Mouse (Mus musculus) midbrain, embryonic 16.5 days (tissue): Measurements from ENCODE around the gene Galnt10. TPM values are rescaled to one million over a fixed set of nuclear protein-coding genes. Genes with fewer than 3 reads are reported as not detected.

Source experiments
- ATAC-seq: fragments of 200-750 bp; cut with Nextera tagmentation; 2 replicates; pipeline ENCODE4 v1.8.0; 2017; ENCODE audit warnings: moderate TSS enrichment
- H3K27ac ChIP-seq: fragments of 300-500 bp; sonication (generic); 2 replicates; pipeline ENCODE4 v1.5.1; 2014; ENCODE audit warnings: mild to moderate bottlenecking, low read length, mixed read lengths
- H3K27me3 ChIP-seq: fragments of 300-500 bp; sonication (generic); 2 replicates; pipeline ENCODE4 v1.6.1; 2014; ENCODE audit warnings: low read depth, low read length, mixed read lengths; ENCODE audit not compliant: control insufficient read depth, insufficient read depth
- H3K36me3 ChIP-seq: fragments of 300-500 bp; sonication (generic); 2 replicates; pipeline ENCODE4 v1.6.1; 2014; ENCODE audit warnings: mild to moderate bottlenecking, low read length, moderate library complexity, mixed read lengths; ENCODE audit not compliant: control insufficient read depth, insufficient read depth
- H3K4me1 ChIP-seq: fragments of 300-500 bp; sonication (generic); 2 replicates; pipeline ENCODE4 v1.6.1; 2014; ENCODE audit warnings: mild to moderate bottlenecking, low read length, mixed read lengths; ENCODE audit not compliant: control insufficient read depth, insufficient read depth
- H3K4me2 ChIP-seq: fragments of 300-500 bp; sonication (generic); 2 replicates; pipeline ENCODE4 v1.6.1; 2014; ENCODE audit warnings: mild to moderate bottlenecking, low read length, mixed read lengths
- H3K4me3 ChIP-seq: fragments of 300-500 bp; sonication (generic); 2 replicates; pipeline ENCODE4 v1.5.1; 2014; ENCODE audit warnings: low read depth, mild to moderate bottlenecking, low read length, moderate library complexity, mixed read lengths
- H3K9ac ChIP-seq: fragments of 300-500 bp; sonication (generic); 2 replicates; pipeline ENCODE4 v1.6.1; 2014; ENCODE audit warnings: low read depth, low read length, mixed read lengths
- H3K9me3 ChIP-seq: fragments of 300-500 bp; sonication (generic); replicated peaks from 2 replicates; pipeline ENCODE4 v1.6.1; 2014; ENCODE audit warnings: mild to moderate bottlenecking, low read length, mixed read lengths; ENCODE audit not compliant: control insufficient read depth, poor library complexity, severe bottlenecking
- WGBS: fragments of 180-500 bp; shearing (Covaris S2); extraction: QIAGEN DNeasy Blood & Tissue Kit; methylation state at CpG from one replicate; pipeline ENCODE4 v1.1.7; 2014; 5-methylcytosine and 5-hydroxymethylcytosine counted together
- polyA plus RNA-seq: library from polyadenylated mRNA; unstranded; fragments of >200 nt; fragmentation: Nextera tagmentation; extraction: Ambion mirVana; gene quantifications from 2 replicates; pipeline ENCODE4 v1.2.1, GENCODE M21; 2015

Gene Galnt10
- polyA plus RNA-seq, 1 experiment from 2014 or later: 14.8 TPM

DNA sequence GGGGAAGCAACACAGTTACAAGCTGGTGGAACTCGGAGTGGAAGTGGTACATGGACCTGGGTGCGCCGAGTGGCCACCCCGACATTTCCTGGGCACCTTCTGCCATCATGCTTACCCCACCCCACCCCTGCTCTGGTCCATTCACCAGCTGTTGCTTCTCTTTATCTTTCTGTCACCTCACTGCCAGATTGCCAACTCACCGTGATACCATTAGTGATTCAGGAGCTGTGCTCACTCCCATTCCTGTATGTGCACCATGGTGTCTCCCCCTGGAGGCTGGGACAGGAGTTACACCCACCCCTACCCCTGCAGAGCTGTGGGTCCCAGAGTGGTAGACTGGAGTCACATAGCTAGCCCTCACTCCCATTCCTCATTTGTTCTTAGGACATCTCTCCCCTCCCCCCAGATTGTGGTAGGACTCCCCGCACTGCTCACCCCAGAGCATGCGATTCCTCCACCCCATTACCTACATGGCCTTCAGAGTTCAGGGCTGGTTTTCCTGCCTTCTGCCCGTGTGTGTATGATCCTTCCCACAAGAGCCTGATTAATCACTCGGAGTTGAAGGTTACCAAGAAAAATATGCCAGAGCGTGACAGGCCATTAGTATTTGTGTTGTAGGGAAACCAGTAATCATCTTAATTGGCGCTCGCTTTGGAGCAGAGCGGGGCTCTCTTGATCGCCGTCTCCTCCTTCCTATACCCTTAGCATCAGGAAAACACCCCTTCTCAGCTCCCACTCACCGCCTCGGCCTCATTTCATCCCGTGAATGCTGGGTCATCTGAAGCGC lies 102.2 kb downstream of the Galnt10 start:
- ATAC-seq: no peak
- Histone ChIP-seq H3K9ac (no peak overlapping the region), H3K27me3 (no peaks in the 10 kb centered on the region), H3K27ac (no peak overlapping the region), H3K4me1 (no peaks in the 10 kb centered on the region), H3K36me3 (no peaks in the 10 kb centered on the region), H3K4me2 (no peak overlapping the region), H3K4me3 (no peak overlapping the region), H3K9me3 (no peaks in the 10 kb centered on the region)
- 82% methylated on average over 19 of the region's 19 CpGs for WGBS

DNA sequence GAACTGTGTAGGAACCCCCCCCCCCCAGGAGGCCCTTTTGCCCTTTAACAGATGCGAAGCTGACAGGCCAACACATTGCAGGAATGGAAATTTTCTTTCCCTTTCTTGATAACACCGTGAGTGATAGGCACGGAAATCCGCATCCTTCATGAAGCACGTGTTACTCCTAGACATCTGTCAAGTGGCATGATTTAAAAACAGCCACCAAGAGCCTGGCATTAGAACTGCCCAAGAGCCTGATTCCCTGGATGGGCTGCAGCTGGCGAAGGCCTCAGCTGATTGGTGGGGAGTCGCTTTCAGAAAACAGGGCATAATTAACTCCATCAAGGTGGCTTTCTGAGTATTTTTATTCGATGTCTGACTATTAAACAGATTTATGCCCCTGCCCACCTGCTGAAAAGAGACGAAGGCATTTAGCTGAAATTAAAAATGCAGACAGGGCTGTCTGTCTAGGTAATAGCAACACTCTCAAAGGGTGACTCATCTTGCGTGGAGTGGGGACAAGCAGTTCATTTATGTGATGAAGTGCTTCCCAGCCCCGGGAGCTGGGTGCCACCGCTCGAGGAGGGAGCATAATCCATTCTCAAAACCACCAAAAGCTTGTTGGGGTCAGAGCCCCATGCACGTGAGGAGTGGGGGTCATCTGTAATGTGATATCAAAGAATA lies 108.4 kb downstream of the Galnt10 start:
- Histone ChIP-seq H3K9me3 (no peaks in the 10 kb centered on the region), H3K4me3 (no peak overlapping the region), H3K27me3 (no peaks in the 10 kb centered on the region), H3K27ac (peak overlapping the region; percentile 22; the same call in 1 of the 2 replicates), H3K36me3 (no peaks in the 10 kb centered on the region; the same call in 1 of the 2 replicates), H3K4me2 (no peak overlapping the region), H3K9ac (no peak overlapping the region; the same call in 1 of the 2 replicates), H3K4me1 (peaks cover 8% of the 10 kb centered on the region)
- 0 out of 2 replicates have a peak, but pooled peaks have one; percentile 37 for ATAC-seq
- 55% methylated on average over 14 of the region's 14 CpGs for WGBS

DNA sequence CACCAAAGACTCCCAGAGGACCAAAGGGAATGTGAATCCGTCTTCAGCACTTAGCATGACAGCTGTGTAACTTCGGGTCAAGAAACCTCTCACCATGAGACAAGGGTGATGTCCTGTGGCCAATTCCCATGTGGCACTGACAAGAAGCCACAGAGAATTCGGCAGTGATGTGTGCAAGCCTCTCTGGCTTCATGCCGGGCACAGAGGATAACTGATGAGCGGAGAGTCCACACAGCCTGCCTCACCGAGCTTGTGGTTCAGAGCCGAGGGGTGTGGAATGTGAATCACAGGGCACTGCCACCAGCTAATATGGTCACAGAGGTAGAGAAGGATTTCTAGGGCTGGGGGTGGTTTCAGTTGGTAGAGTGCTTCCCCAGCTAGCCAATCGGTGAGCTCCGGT lies 113.4 kb downstream of the Galnt10 start:
- H3K4me3 ChIP-seq: no peak overlapping the region
- no peak overlapping the region for H3K27ac ChIP-seq
- peaks cover 6% of the 10 kb centered on the region for H3K4me1 ChIP-seq
- no peaks in the 10 kb centered on the region for H3K9me3 ChIP-seq
- no peaks in the 10 kb centered on the region for H3K27me3 ChIP-seq
- no peak overlapping the region for H3K9ac ChIP-seq
- ATAC-seq: no peak
- WGBS: 79% methylated on average over 9 of the region's 9 CpGs
- H3K36me3 ChIP-seq: no peaks in the 10 kb centered on the region; the same call in 1 of the 2 replicates
- no peak overlapping the region for H3K4me2 ChIP-seq

DNA sequence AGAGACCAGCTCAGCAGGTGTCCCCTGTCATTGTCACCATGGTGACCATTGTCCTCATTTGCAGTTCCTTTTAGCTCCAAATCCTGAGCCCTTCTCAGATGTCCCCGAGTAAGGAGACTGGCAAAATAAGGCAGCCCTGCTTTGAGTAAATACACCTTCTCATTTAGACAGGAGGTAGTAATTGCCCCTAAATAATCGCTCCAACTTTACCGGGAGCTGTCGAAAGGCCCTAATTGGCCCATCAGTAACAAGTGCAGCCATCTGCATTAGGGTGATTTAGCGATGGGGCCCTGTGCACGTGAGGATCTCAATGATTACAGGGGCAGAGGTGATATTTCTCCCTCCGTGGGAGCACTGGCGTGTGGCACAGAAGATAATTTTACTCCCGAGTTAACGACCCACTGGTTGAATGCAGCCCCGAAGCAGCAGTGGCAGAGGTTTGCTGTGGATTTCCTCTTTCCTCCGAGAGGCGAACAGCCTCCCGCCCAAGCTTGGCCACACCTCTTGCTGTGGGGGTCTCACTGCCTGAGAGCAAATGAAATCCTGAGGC lies 115.3 kb downstream of the Galnt10 start:
- H3K9ac ChIP-seq: peak overlapping the region; percentile 45; the same call in 1 of the 2 replicates
- H3K4me3 ChIP-seq: no peak overlapping the region
- H3K4me2 ChIP-seq: 0 out of 2 replicates have a peak overlapping the region, but pooled peaks have one; percentile 4
- H3K27me3 ChIP-seq: no peaks in the 10 kb centered on the region
- H3K27ac ChIP-seq: 0 out of 2 replicates have a peak overlapping the region, but pooled peaks have one; percentile 21
- 8% methylated on average over 14 of the region's 14 CpGs for WGBS
- ATAC-seq: peak; percentile 46; the same call in 1 of the 2 replicates
- H3K36me3 ChIP-seq: no peaks in the 10 kb centered on the region; the same call in 1 of the 2 replicates
- peaks cover 4% of the 10 kb centered on the region for H3K4me1 ChIP-seq
- no peaks in the 10 kb centered on the region for H3K9me3 ChIP-seq

DNA sequence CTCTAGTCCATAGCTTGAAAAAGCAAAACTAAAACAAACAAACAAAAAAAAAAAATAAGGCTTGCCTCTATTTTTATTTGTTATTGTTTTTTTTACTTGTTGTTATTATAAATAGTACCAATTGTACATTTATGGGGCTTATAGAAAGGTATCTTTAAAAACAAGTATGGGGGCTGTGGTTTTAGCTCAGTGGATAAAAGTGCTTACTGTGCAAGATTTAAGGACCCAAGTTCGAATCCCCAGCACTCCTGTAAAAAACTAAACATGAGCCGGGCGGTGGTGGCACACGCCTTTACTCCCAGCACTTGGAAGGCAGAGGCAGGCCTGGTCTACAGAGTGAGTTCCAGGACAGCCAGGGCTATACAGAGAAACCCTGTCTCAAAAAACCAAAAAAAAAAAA lies 116.1 kb downstream of the Galnt10 start:
- no peak overlapping the region for H3K4me3 ChIP-seq
- no peaks in the 10 kb centered on the region for H3K27me3 ChIP-seq
- no peak overlapping the region for H3K27ac ChIP-seq
- no peak overlapping the region for H3K4me2 ChIP-seq
- no peaks in the 10 kb centered on the region; the same call in 1 of the 2 replicates for H3K36me3 ChIP-seq
- WGBS: 94% methylated on average over 4 of the region's 4 CpGs
- H3K9me3 ChIP-seq: no peaks in the 10 kb centered on the region
- H3K9ac ChIP-seq: no peak overlapping the region
- no peak for ATAC-seq
- H3K4me1 ChIP-seq: peaks cover 4% of the 10 kb centered on the region

DNA sequence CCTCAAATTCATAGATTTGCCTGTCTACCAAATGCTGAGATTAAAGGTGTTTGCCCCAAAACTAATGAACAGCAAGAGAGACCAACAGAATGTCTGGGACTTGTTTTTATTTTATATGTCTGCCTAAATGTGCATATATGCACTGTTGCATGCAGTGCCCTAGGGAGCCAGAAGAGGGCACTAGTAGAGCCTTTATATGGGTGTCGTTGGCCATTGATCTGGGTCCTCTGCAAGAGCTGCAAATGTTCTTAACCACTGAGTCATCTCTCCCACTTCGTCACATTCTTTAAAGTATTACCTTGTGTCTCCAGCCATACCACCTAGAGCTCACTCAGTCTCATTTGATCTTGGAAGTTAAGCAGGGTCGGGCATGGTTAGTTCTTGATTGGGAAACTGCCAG lies 118.9 kb downstream of the Galnt10 start:
- peaks cover 4% of the 10 kb centered on the region for H3K4me1 ChIP-seq
- ATAC-seq: no peak
- no peaks in the 10 kb centered on the region for H3K27me3 ChIP-seq
- no peak overlapping the region for H3K4me3 ChIP-seq
- H3K27ac ChIP-seq: no peak overlapping the region
- no peak overlapping the region for H3K4me2 ChIP-seq
- 93% methylated on average over 3 of the region's 3 CpGs for WGBS
- no peak overlapping the region for H3K9ac ChIP-seq
- H3K9me3 ChIP-seq: no peaks in the 10 kb centered on the region
- no peaks in the 10 kb centered on the region for H3K36me3 ChIP-seq

DNA sequence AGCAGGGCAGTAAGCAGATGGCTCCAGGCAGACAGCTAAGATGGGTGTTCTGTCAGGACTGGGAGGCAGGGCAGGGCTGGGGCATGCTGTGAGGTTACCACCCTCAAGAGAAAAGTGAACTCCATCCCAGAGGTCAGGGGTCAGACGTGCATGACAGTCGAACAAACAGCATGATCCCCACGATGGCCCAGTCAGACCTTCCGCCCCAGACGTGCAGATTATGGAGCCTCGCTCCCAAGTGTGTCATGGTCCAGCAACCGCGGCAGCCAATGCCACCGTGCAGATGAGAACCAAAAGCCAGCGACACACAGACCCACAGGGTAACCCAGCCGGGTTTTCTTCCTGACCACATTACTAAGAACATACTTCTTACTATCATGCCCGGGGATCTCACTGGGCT lies 121.4 kb downstream of the Galnt10 start:
- H3K27ac ChIP-seq: no peak overlapping the region
- H3K4me1 ChIP-seq: no peaks in the 10 kb centered on the region
- ATAC-seq: no peak
- H3K9me3 ChIP-seq: no peaks in the 10 kb centered on the region
- no peaks in the 10 kb centered on the region for H3K27me3 ChIP-seq
- no peaks in the 10 kb centered on the region for H3K36me3 ChIP-seq
- no peak overlapping the region for H3K4me3 ChIP-seq
- no peak overlapping the region for H3K9ac ChIP-seq
- 32% methylated on average over 12 of the region's 12 CpGs for WGBS
- no peak overlapping the region for H3K4me2 ChIP-seq

DNA sequence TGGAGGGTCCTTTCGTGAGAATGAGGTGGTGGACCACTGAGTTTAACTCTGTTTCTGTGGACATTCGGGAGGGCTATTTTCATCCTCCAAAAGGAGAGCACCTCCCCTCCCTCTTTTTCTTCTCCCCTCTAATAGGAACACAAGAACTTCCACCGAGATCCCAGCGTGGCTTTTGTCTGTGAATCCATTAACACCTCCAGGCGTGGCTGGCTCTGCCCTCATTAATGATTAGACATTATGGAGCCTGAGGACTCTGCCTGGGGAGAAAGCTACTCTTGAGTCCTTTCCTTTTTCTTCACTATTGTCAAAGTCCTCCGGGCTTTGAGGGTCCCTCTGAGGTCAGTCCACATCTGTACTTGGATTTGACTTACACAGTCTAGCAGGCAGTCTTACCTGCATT lies 121.9 kb downstream of the Galnt10 start:
- WGBS: 26% methylated on average over 6 of the region's 6 CpGs
- Histone ChIP-seq H3K27me3 (no peaks in the 10 kb centered on the region), H3K9me3 (no peaks in the 10 kb centered on the region), H3K4me2 (no peak overlapping the region), H3K4me3 (no peak overlapping the region), H3K36me3 (no peaks in the 10 kb centered on the region), H3K27ac (no peak overlapping the region), H3K4me1 (no peaks in the 10 kb centered on the region), H3K9ac (no peak overlapping the region)
- no peak for ATAC-seq

DNA sequence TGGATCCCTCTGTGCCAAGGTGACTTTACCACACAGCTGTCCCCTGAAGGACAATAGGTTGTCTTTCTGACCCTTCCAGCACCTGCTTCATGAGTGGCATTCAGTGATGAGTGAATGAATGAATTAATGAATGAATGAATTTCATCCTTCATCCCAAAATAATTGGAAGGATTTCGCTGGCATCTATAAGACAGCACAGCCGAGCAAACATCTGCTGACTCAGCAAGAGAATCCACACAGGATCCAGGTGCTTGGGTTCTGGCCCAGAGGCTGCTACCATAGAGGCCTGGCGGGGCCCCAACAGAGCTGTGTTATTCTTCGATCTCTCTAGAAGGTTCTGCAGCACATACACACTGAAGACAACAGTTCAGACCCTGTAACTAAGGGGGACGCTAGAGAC lies 125.5 kb downstream of the Galnt10 start:
- Histone ChIP-seq H3K27ac (no peak overlapping the region), H3K9me3 (no peaks in the 10 kb centered on the region), H3K27me3 (no peaks in the 10 kb centered on the region), H3K4me1 (peaks cover 11% of the 10 kb centered on the region), H3K4me2 (no peak overlapping the region), H3K9ac (no peak overlapping the region), H3K36me3 (no peaks in the 10 kb centered on the region), H3K4me3 (no peak overlapping the region)
- 92% methylated on average over 5 of the region's 5 CpGs for WGBS
- no peak for ATAC-seq
